Mouse (Mus musculus) thymus, postnatal 25 days (tissue): ENCODE data around the gene Smg6.

ENCODE experiments used
- DNase-seq: peaks from one replicate; pipeline ENCODE4 v3.0.0; 2022

Smg6 gene

DNA sequence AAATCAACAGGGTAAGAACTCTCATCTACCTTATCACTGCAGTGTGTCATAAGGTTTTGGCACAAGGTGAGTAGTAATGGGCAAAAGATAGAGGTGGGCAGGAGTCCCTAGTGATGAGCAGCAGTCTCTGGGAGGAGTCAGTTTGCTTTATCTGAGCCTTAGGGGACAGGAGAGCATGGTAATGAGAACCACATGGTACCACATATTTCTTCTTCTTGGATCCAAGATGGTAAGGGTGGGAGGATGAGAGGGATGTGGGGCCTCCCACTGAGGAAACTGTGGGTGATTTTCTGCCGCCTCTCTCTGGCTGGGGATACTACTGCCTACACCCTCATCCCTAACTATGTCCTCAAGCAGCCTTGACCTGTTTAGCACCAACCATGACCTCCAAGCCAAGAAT, 125.6 kb downstream of the Smg6 start:
- no peak for DNase-seq

DNA sequence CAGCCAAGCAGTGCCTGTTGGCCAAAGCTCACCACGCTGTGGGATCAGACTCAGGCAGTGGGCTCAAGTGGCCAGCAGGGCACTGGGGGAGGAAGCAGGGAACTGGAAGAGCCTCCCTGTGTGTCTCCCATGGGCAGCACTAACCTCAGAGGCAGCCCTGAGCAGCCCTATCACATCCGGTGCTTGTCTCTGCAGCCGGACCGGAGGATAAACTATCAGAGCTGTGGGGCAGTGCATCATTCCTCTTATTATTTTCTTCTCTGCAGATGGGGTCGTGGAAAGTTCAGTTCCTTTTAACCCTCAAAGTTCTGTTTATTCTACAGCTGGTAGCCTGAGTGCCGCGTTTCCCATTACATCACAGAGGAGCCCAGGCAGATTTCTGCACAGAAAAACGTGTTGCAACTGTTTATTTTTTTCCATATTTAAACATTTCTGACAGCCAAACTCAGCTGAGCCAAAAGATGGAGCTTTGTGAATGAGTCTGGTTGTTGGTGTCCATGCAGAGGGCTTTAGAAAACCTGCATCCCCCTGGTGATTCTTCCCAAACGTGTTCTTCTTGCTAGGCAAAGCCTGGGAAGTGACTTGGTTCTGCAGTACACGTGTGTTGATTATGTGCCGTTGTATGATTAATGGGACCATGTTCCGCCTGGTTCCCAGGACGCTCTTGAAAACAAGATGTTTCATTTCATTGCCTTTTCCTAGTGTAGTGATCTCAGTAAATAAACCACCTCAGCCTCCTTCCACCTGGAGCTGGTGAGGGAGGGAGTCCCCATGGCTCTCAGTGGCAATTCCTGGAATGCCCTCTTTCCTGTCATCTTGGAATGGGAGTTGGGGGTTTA, 126.3 kb downstream of the Smg6 start:
- DNase-seq, result no peak

DNA sequence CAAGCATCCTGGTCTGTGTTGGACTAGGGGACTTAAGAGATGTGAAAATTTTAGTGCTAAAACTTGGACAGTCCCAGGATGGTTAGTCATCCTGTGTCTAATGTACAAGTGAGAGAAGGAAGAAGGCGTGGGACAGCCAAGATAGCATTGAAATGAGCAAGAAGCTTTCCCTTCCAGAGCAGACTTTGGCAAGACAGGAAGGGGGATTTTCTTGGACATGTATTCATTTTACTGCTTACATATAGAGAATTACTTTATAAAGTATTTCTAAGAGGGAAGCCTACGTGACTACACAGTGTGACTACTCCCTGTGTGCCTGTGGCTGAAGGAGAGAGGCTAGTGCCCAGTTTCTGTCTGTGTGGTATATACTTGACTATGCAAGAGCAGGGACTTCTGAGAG, 127.4 kb downstream of the Smg6 start:
- DNase-seq, result no peak

DNA sequence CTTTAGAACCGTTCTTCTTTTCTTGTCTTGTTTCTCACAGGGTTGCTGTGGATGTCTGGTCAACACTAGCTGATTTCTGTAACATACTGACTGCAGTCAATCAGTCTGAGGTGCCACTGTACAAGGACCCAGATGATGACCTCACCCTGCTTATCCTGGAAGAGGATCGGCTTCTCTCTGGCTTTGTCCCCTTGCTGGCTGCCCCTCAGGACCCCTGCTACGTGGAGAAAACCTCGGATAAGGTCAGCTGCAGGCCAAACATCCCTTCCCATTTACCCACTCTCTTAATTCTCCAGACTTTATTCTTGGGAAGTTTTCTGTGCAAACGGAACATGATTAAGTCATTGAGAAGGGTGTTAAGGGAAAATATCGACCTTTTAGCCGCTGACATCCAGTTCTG, 128.1 kb downstream of the Smg6 start:
- no peak for DNase-seq

DNA sequence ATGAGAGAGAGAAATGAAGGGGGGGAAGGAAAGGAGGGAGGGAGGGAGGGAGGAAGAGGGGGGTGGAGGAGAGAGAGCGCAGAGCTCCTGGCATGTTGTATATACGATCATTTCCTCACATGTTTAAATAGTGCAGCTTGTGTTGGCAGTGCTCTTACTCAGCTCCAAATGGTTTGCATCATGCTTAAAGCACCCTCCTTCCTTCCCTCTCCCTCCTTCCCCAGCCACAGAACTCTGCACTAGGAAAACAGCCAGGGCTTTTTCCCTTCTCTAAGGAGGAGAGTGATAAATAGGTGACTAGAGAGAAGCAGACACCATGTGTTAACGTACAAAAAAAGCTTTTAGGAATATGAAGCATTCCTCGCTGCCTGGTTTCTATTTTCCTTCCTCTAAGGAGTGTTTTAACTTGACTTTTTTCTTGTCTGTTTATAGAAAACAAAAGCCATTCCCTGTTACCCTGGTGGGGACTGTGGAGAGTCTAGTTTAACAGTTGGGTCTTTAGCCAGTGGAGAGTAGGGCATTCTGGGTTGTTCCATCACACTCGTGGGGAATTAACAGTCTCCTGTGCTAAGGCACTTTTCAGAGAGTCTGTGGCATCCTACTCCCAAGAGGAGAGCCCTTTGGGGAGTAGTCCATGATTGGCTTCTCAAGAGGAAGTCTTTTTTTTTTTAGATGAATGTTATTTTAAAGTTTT, 128.7 kb downstream of the Smg6 start:
- DNase-seq, result no peak

DNA sequence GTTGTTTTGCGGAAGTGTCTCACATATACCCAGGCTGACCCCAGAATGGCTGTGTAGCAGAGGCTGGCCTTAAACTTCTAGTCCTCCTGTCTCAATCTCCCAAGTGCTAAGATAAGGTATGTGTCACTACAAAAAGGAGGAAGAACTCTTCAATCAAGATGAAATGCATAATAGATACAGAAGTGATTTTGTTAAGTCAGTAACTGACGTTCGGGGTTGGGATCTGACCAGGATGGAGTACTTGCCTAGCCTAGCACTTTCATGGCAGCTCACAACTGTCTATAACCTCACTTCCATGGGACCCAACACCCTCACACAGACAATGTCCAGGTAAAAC, 129.2 kb downstream of the Smg6 start:
- no peak for DNase-seq

DNA sequence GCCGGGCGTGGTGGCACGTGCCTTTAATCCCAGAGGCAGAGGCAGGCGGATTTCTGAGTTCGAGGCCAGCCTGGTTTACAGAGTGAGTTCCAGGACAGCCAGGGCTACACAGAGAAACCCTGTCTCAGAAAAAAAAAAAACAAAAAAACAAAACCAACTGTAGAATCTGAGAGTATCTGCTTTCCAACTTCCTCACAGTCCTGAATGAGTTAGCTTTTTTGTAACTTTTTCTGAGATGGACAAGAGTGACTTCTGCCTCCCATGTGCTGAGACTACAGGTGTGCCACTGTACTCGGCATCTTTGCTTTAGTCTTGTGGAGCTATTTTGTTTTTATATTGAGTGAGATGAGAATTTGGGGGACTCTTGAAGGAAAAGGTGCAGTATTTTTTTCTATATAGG, 137.0 kb downstream of the Smg6 start:
- no peak for DNase-seq

DNA sequence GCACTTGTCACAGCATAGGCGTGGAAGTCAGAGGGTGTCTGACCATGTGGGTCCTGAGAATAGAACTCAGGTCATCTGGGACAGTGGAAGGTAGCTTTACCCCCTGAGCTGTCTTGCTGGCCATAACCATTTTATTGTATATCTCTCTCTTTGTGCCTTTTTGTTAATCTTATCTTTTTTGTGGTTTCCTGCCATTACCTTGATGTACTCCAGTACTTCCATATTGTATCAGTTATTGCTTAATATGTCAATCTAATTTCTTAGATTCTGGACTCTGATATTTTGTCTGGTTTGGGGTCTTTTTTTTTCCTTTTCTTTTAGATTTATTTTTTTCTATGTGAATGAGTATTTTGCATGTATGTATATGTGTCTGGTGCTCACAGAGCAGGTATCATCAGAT, 138.6 kb downstream of the Smg6 start:
- no peak for DNase-seq

DNA sequence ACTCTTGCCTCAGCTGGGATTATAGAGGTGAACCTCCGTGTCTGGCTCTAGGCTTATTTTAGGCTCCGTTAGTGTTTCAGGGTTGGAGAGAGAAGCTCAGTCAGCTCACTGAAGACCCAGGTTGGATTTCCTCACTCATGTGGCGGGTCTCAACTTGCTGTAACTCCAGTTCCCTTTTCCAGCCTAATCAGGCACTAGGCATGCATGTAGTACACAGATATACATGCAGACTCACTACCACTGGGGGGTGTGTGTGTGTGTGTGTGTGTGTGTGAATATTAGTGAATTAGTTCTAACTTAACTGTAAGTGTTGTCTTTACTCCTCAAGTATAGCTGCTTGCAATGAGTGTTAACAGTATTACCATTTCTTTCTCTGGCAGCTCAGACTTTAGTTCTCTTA, 145.7 kb downstream of the Smg6 start:
- no peak for DNase-seq

DNA sequence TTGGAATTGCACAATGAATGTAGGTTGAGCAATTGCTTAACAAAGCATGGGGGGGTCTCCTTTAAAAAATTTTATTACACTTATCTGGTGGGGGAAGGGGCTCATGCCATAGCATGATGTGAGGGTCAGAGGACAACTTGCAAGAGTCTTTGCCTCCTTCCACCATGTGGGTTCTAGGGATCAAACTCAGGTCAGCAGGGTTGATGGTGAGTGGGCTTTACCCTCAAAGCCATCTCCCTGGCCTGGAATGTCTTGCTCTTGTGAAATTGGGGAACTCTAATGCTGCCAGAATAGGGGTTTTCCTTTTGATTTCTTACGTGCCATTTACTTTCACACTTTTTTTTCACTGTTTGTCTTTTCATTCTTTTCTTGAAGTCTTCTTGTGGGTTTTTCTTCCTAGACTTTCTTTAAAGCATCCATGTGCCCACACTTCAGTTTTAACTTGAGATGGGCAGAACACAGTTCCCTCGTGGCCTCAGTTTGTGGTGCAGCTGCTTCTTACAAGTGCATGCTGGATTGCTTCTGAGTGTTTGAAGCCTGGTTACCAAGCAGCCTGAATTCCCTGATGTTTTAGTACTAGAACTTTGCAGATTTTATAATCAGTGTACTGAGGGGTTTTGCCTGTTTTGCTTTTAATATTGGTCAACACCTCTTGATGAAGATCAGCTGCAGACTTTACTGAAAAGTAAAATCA, 147.5 kb downstream of the Smg6 start:
- no peak for DNase-seq

DNA sequence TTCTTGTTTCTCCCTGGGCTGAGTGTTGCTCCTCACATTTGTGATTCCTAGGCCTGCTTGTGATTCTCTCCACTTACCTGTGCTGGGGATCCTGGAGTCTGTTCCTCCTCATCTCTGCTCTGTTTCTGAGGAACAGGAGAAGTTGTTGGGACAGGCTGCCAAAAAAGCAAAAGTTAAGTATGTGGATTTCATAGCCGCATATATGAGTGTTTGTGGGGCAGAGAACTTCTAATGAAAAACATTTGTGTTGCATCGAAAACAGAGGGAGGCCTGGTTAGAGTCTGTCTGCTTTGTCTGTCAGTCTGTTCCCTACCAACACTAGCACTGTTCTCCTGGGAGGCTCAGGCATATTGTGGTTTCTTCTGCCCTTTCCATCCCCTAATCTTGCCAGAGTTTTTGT, 148.1 kb downstream of the Smg6 start:
- DNase-seq, result no peak

DNA sequence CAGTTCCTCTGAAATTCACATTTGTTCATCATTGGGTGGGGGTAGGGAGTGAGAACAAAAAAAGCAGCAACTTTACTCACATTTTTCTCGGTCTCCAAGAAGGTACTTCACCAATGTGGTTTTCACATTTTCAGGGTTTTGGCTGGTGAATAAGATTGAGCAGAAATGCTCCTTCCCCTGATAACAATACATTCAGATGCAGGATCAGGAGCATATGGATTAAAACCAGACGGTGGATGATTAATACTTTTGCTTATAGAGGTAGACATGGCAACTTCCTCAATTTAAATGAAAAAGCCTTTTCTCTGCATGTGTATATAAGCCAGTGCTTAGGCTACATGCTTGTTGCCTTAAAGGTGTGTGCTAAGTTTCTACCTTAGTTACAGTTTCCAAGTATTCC, 148.9 kb downstream of the Smg6 start:
- DNase-seq, result no peak

DNA sequence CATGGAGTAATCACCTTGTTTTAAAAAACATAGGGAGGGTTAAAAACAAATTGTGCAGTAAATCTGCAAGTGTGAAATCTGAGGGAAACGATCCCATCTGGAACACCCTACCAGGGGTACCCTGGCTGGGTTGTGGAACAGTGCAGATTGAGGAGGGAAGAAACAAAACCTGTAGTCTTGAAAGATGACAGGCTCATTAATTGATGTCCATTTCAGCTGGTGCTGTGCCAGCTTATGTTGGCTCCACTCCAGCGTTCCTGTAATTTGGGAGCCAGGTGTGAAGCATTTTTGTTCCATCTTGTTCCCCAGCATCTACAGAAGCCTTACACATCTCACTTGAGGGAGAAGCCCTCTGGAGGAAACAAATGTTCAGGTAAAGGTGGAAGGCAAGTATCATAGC, 153.0 kb downstream of the Smg6 start:
- no peak for DNase-seq

DNA sequence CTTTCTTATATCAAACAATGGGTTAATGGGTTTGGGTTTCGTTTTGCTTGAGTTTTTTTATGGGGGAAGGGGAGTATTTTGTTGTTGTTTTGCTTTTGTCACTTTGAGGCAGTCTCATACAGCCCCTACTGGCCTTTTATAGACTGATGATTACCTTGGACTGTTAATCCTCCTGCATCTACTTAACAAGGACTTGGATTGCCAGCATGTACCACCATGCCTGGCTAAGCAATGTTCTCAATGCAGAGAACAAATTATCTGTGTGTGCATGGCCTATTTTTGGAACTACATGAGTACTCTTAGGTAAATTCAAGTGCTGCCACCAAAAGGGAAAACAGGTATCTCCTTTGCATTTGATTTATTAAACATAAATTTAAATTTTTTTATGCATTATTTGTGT, 157.4 kb downstream of the Smg6 start:
- no peak for DNase-seq

DNA sequence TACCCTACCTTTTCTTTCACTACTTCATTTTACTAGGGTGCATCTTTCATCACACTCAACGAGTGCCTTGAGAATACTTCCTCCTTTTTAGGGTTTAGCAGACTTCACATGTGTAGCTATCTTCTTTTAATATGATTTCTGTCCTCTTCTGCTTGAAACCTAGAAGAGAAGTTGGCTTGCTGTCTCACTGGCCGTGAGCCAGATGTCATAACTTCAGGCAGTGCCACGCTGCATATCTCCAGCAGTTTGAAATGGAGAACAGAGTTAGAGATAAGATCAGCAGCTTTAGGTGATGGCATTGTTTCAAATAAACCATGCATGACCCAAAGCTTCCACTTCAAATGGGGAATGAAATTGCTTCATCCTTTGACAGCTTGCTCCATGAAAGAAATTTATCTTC, 166.5 kb downstream of the Smg6 start:
- DNase-seq, result no peak

DNA sequence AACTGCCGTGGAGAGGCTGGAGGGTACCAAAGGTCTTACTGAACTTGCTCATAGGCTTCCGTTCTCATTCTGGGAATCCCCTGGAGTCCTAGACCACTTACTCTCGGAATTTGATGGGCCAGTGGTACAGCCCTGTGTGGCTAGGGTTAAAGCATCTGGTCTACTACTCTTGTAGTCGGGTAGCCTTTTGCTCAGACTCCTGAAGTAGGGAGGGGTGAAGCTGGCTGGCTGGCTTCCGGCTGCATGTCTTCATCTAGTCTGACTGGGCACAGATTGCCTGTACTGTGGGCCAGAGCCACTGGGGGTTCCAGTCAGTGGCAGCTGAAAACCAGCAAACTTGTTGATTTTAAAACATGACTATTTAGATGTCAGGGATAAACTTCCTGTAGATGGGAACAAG, 167.0 kb downstream of the Smg6 start:
- DNase-seq, result no peak

DNA sequence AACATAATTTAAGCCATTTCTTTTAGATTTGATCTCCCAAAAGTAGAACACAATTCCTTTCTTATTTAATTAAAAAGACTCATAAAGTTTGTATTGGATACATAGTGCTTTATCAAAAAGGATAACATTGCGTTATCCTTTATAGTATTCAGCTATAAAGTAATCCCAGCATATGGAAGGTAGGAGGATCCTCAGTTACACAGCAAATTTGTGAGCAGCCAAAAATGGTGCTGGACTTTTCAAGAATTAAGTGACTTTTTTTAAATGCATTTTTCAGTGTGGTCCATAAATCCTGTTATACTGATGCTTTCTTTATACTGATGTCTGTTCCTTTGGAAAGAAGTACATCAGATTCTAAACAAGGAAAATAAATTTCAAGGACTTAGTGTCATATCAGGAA, 169.1 kb downstream of the Smg6 start:
- DNase-seq, result no peak

DNA sequence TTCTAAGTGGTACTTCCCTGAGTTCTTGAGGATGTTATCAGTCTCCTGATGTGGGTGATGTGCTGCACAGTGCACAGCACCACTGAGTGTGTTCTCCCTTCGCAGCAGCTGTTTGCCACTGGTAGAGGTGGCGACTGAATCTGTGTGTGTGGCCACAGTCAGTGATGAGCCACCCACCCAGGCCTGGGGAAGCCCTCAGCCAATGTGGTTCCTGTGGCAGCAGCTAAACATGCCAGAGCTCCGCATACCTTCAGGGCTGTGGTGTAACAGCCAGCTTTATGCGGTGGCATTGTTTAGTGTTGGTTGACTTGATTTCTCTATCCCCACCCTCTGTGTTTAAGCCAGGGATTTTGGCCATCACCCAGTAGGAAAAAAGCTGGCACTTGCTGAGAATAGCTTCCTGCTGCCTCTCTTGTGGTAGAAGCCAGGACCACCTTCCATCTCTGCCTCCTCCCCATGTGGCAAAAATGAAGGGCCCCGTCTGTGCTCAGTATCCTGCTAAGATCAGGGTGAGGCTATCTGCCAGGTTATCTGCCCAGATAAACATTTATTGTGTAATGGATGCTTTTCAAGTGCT, 177.2 kb downstream of the Smg6 start:
- DNase-seq, result no peak

DNA sequence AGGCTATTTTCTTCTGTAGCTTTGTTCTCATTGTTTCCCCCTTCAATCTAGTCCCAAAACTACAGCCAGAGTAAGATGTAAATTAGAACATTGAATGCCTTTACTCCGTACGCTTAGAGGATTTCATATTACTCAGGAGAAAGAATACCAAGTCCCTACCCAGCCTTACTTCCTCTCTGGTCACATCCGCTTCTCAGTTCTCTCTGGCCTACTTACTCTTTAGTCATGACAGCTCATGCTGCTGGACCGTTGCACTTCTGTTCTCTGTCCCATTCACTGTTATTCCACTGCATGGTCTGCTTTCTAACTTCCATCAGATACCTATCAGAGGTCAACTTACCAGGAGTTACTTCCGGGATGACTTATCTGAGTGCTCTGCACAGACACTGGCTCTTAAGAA, 181.0 kb downstream of the Smg6 start:
- DNase-seq, result no peak

DNA sequence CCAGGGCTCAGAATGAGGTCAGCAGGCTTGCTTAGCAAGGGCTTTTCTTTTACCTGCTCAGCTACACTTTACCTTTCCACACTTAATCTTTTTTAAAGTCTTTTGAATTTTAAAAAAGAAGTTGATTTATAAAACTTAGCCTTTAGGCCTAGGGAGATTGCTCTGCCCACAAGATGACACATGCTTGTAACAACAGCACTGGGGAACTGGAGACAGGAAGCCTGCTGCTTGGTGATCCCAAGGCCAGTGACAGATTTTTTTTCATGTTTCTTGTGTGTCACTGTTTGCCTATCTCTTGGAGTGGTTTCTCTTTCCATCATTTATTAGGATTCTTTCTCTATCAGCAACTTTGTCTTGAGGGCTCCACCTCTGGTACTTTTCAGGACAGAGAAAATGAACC, 183.3 kb downstream of the Smg6 start:
- DNase-seq, result no peak

DNA sequence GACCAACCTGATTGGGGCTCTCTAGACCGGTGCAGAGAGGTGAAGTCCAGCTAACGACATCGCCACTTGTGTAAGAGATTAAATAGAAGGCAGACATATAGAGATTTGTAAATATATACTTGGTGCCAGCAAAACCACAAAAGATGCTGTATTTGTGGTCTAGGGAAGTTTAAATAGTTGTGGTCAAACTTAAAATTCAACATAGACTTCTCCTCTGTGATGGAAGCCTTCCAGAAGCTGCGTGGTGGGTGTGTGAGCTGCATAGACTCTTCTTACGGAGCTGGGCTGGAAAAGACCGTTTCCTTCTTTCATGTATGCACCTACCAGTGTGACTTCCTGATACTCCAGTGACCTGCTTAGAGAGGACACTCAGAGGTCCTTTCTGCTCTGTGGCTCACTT, 190.8 kb downstream of the Smg6 start:
- no peak for DNase-seq

DNA sequence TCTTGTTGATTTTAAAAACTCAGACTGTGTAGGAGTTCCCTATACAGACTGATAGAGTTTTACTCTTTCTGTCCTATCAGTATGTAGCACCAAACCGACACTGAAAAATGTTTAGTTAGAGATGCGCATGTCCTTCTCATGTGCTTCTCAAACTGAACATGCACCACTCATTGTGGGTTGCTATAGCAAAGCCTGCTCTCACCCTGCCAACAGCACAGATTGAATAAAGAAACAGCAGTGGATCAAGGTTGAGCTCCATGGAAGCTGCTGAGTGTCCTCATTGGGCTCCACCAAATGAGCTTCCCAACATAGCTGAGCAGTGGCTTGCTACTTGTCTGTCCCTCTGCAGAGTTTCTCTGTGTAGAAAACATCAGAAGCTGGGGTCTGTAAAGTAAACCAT, 192.5 kb downstream of the Smg6 start:
- DNase-seq, result no peak

DNA sequence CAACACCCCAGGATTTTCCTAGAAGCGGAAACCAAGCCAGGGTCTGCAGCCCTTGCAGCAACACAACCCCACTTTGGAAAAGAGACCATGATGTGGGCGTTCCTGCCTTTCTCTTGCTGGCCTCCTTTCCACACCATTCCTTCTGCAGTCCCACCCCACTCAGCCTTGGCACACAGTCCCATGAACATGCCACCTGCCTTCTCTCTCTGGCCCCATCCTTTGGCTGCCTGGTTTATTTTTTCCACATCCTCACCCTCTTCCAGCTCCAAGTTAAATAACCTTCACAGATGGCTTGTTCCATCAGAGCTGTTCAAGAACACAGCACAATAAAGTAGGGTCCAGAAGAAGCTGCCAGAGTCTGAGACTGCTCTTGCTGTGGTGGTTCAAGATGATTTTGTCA, 193.7 kb downstream of the Smg6 start:
- no peak for DNase-seq

DNA sequence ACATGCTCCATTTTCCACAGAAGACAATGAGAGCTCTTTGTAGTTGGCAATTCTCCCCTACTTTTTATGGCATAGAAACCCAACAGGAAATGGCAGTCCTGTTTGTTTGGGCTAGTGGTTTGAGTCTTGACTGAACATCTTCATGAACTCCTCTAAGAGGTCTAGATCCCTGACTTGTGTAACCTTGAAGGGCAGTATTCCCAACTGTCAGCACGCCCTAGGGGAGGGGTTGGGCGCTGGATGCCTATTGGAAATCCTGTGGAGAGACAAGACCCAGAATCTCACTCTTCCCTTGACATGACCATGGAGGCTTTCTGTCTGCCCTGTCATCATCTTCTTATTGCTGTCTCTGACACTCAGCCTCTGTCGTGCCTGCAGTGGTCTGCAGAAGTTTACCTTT, 194.2 kb downstream of the Smg6 start:
- no peak for DNase-seq
